Mouse (Mus musculus) left cerebral cortex, postnatal 10 days (tissue): ENCODE measurements around the gene Gpatch2l. TPM values are rescaled to one million over a fixed set of nuclear protein-coding genes. Genes with fewer than 3 reads are reported as not detected.

Experiments used
- total RNA-seq, 2 experiments: library from RNA; stranded (reverse); gene quantifications; 2 replicates each; pipeline ENCODE4 v1.2.3; 2021

The Gpatch2l gene
- total RNA-seq, 2 experiments from 2014 or later, result 40.6 to 42.4 TPM

Other genes starting within 250 kb of the Gpatch2l start
- gene Tgfb3, start 162.8 kb upstream of the Gpatch2l start, total RNA-seq, result 1 to 10 TPM; 9.2 to 9.3 TPM
- 10 to 100 TPM; 11.4 to 15.4 TPM for gene Ift43, start 159.3 kb upstream of the Gpatch2l start, total RNA-seq
- gene Esrrb, start 119.3 kb downstream of the Gpatch2l start, total RNA-seq, result 1 to 10 TPM in 1 of 2 experiments, under 1 TPM in 1; 0.73 to 1.2 TPM